Mouse (Mus musculus): Measurements from ENCODE around the gene Pacs1. TPM values are rescaled to one million over a fixed set of nuclear protein-coding genes. Genes with fewer than 3 reads are reported as not detected.
A peak's percentile ranks its signal among the peaks of the same experiment; 100 is the strongest.

Pacs1 gene
- total and polyA plus RNA-seq, 2 experiments = 1.1 to 3.0 TPM

DNA sequence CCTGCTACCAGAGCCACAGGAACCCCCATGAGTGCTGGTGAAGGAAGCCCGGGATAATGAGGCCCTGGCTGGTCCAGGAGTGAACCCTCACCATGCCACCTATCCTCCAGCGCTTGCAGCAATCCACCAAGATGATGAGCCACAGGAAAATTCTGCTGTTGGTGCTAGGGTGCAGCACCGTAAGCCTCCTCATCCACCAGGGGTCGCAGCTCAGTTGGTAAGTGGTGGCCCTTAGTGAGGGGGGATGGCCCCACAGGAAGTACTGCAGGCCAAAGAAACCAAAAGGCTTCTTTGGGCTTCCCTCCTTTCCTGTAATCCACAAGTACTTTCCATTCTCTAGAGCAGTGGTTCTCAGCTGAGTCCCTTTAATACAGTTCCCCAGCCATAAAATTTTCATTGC lies 29.5 kb upstream of the Pacs1 start:
- Histone ChIP-seq H3K27me3 (ENCODE audit: control insufficient read depth, insufficient read depth, low read length) (peaks cover 11% of the 10 kb centered on the region), H3K79me2 (ENCODE audit: control insufficient read depth, insufficient read depth, low read length) (no peaks in the 10 kb centered on the region), H3K27ac (replicated peaks; ENCODE audit: insufficient read depth, low read depth, low read length) (no peak overlapping the region), H3K4me1 (ENCODE audit: control insufficient read depth, insufficient read depth, low read length) (no peaks in the 10 kb centered on the region), H3K36me3 (ENCODE audit: control insufficient read depth, insufficient read depth, low read length) (no peaks in the 10 kb centered on the region), H3K9ac (ENCODE audit: low read depth, low read length) (no peak overlapping the region), H3K4me3 (ENCODE audit: insufficient read depth, low read depth, low read length) (no peak overlapping the region)
- no peak for DNase-seq (ENCODE audit: extremely low read depth, low read depth, low spot score)
- TF ChIP-seq CTCF (IDR thresholded peaks at IDR 0.05; ENCODE audit: low read depth, low read length) (peak; percentile 68), POLR2A (IDR thresholded peaks at IDR 0.05; ENCODE audit: extremely low read depth, insufficient read depth, low read length) (no peak)
- WGBS = 28% methylated on average over 4 of the region's 4 CpGs

DNA sequence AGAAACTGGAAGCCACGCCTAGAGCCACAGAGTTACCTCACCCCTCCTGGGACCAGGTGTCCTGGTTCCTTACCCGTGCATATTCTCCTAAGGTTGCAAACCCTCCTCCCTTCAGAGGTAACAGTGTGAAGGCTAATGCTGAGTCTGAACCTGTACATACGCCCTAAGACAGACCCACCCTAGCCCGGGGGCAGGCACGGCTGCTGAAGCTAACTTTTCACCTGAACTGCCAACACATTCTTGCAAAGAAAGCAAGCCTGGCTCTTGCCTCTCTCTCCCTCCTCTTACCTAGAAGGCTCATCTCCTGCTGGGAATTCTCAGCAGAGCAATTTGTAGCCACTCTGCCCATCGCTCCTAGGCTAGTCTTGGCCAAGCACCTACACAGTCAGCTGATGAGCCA lies 27.7 kb upstream of the Pacs1 start:
- no peaks in the 10 kb centered on the region for H3K4me1 ChIP-seq (ENCODE audit: control insufficient read depth, insufficient read depth, low read length)
- WGBS = 90% methylated on average over 6 of the region's 6 CpGs
- H3K9ac ChIP-seq (ENCODE audit: low read depth, low read length) = no peak overlapping the region
- no peaks in the 10 kb centered on the region for H3K79me2 ChIP-seq (ENCODE audit: control insufficient read depth, insufficient read depth, low read length)
- no peak for TF ChIP-seq POLR2A (IDR thresholded peaks at IDR 0.05; ENCODE audit: extremely low read depth, insufficient read depth, low read length)
- no peak for TF ChIP-seq CTCF (IDR thresholded peaks at IDR 0.05; ENCODE audit: low read depth, low read length)
- H3K36me3 ChIP-seq (ENCODE audit: control insufficient read depth, insufficient read depth, low read length) = no peaks in the 10 kb centered on the region
- H3K27ac ChIP-seq (replicated peaks; ENCODE audit: insufficient read depth, low read depth, low read length) = no peak overlapping the region
- H3K27me3 ChIP-seq (ENCODE audit: control insufficient read depth, insufficient read depth, low read length) = peaks cover 3% of the 10 kb centered on the region; the same call in 1 of the 2 replicates
- DNase-seq (ENCODE audit: extremely low read depth, low read depth, low spot score) = no peak
- no peak overlapping the region for H3K4me3 ChIP-seq (ENCODE audit: insufficient read depth, low read depth, low read length)

DNA sequence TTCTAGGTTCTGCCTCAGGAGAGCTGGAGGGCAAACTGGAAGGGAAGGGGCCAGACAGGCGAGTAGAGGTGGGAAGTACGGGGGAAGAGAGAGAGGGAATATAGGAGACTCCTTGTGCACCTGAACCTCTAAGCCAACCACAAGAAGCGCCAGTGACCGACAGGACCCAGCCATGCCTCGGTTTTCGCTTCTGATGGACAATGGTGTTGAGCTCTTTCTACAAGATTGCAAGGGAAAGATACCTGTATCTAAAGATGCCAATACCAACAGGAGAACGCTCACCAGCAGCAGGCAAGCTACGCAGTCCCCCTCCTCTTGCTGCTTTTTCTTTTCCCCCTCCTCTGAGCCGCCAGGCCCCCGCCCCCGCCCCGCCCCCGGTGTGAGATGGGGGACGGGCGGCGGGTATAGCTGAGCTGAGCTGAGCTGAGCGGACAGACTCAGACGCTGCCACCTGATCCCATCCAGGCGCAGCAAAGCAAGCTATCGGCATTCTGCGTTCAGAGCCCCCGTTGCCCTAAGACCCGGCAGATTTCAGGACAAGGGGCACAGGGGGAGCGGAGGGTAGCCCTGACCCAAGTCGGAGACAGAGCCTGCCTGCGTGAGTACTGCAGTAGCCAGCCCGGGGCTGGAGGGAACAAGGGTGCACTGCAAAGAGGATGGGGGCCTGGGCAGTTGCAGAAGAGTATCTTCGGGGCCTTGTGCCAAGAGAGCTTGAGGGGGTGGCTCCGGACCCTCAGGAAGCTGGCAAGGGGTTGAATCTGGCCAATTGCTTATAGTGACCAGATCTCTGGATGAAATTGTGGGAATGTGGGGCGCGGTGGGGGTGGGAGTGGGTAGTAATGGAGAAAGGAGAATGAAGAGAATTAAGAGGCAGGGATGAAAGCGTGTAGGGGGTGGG lies 25.2 kb upstream of the Pacs1 start, which contains the start of gene Gal3st3:
Gene Gal3st3, plus strand, starts transcription at position 429 of the 898 bp plus-strand sequence.
- 28% methylated on average over 32 of the region's 32 CpGs for WGBS
- H3K79me2 ChIP-seq (ENCODE audit: control insufficient read depth, insufficient read depth, low read length) = peaks cover 3% of the 10 kb centered on the region; the same call in 1 of the 2 replicates
- DNase-seq (ENCODE audit: extremely low read depth, low read depth, low spot score) = no peak
- no peak for TF ChIP-seq POLR2A (IDR thresholded peaks at IDR 0.05; ENCODE audit: extremely low read depth, insufficient read depth, low read length)
- H3K4me1 ChIP-seq (ENCODE audit: control insufficient read depth, insufficient read depth, low read length) = peaks cover 6% of the 10 kb centered on the region
- no peak within 1 kb of the TSS for H3K27ac ChIP-seq (replicated peaks; ENCODE audit: insufficient read depth, low read depth, low read length)
- no peaks in the 10 kb centered on the region; the same call in 1 of the 2 replicates for H3K36me3 ChIP-seq (ENCODE audit: control insufficient read depth, insufficient read depth, low read length)
- H3K9ac ChIP-seq (ENCODE audit: low read depth, low read length) = no peak within 1 kb of the TSS
- H3K4me3 ChIP-seq (ENCODE audit: insufficient read depth, low read depth, low read length) = no peak within 1 kb of the TSS
- H3K27me3 ChIP-seq (ENCODE audit: control insufficient read depth, insufficient read depth, low read length) = peaks cover 3% of the 10 kb centered on the region; the same call in 1 of the 2 replicates

DNA sequence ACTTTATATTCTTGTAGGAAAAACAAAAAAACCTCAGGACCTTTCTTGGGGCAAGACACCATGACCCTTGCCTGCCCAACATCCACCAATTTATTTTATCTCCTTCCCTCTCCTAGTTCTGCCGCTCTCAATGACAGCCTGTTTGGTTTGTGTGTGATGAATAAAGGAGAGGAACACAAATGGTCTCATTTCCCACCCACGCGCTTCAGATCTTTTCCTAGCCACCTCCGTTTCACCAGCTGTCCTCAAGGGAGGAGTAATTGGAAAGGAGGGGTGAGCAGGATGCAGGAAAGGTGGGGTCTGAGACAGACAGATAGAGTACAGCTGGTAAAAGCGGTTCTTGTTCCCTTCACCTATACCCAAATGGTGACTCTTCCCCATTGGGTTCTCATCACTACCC lies 23.7 kb upstream of the Pacs1 start:
- 75% methylated on average over 5 of the region's 5 CpGs for WGBS
- H3K4me3 ChIP-seq (ENCODE audit: insufficient read depth, low read depth, low read length) = no peak overlapping the region
- peaks cover 9% of the 10 kb centered on the region for H3K36me3 ChIP-seq (ENCODE audit: control insufficient read depth, insufficient read depth, low read length)
- peaks cover 3% of the 10 kb centered on the region; the same call in 1 of the 2 replicates for H3K79me2 ChIP-seq (ENCODE audit: control insufficient read depth, insufficient read depth, low read length)
- no peak overlapping the region for H3K27ac ChIP-seq (replicated peaks; ENCODE audit: insufficient read depth, low read depth, low read length)
- no peak overlapping the region for H3K9ac ChIP-seq (ENCODE audit: low read depth, low read length)
- no peak for DNase-seq (ENCODE audit: extremely low read depth, low read depth, low spot score)
- TF ChIP-seq POLR2A (IDR thresholded peaks at IDR 0.05; ENCODE audit: extremely low read depth, insufficient read depth, low read length) (no peak), CTCF (IDR thresholded peaks at IDR 0.05; ENCODE audit: low read depth, low read length) (no peak)
- H3K27me3 ChIP-seq (ENCODE audit: control insufficient read depth, insufficient read depth, low read length) = peaks cover 3% of the 10 kb centered on the region; the same call in 1 of the 2 replicates
- H3K4me1 ChIP-seq (ENCODE audit: control insufficient read depth, insufficient read depth, low read length) = peaks cover 6% of the 10 kb centered on the region

DNA sequence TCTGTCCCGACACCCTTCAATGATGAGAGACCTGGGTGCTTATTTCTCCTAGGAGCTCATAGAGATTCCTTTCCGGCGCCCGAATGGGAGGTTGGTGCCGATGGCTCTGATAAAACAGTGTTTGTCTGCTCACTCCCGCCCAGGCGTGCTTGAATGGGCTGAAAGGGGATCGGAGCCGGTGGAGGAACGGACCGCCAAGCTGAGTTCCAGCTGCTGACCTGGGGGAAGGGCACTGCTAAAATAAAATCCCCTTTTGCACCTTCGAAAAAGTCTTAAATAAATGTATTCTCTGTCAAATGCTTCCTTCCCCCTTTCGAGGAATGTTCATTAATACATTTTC lies 22.8 kb upstream of the Pacs1 start:
- no peak for DNase-seq (ENCODE audit: extremely low read depth, low read depth, low spot score)
- 5% methylated on average over 13 of the region's 13 CpGs for WGBS
- peak overlapping the region; percentile 32 for H3K9ac ChIP-seq (ENCODE audit: low read depth, low read length)
- TF ChIP-seq CTCF (IDR thresholded peaks at IDR 0.05; ENCODE audit: low read depth, low read length) = no peak
- no peak for TF ChIP-seq POLR2A (IDR thresholded peaks at IDR 0.05; ENCODE audit: extremely low read depth, insufficient read depth, low read length)
- peak overlapping the region; percentile 54 for H3K4me3 ChIP-seq (ENCODE audit: insufficient read depth, low read depth, low read length)
- H3K27me3 ChIP-seq (ENCODE audit: control insufficient read depth, insufficient read depth, low read length) = peaks cover 3% of the 10 kb centered on the region; the same call in 1 of the 2 replicates
- H3K27ac ChIP-seq (replicated peaks; ENCODE audit: insufficient read depth, low read depth, low read length) = peak overlapping the region; percentile 13
- peaks cover 6% of the 10 kb centered on the region for H3K4me1 ChIP-seq (ENCODE audit: control insufficient read depth, insufficient read depth, low read length)
- peaks cover 10% of the 10 kb centered on the region for H3K36me3 ChIP-seq (ENCODE audit: control insufficient read depth, insufficient read depth, low read length)
- H3K79me2 ChIP-seq (ENCODE audit: control insufficient read depth, insufficient read depth, low read length) = peaks cover 3% of the 10 kb centered on the region; the same call in 1 of the 2 replicates

Data from liver, adult 2 months (tissue).